Mouse (Mus musculus): ENCODE measurements around the gene Gpr132. TPM values are rescaled to one million over a fixed set of nuclear protein-coding genes. Genes with fewer than 3 reads are reported as not detected.
"Not testable (repeated sequence)": the region's sequence is repeated elsewhere in the genome, so short reads cannot be mapped to it uniquely, and the experiment has no call there.

Gpr132 gene
- polyA plus RNA-seq, 1 experiment from 2014 or later: 0.22 TPM

GRCm38 (mm10) chr12:112821974-112822373 is 46.1 kb downstream of the Gpr132 start:
- 76% methylated on average over 4 of the region's 4 CpGs for WGBS

GRCm38 (mm10) chr12:112821216-112821615 is 46.8 kb downstream of the Gpr132 start:
- peaks cover 21% of the 10 kb centered on the region for H3K36me3 ChIP-seq (ENCODE audit: control insufficient read depth, insufficient read depth, low read length)
- ATAC-seq (ENCODE audit: insufficient read depth, low FRiP score): no peak
- no peak overlapping the region for H3K4me2 ChIP-seq (ENCODE audit: low read depth, low read length)
- 74% methylated on average over 1 of the region's 1 CpGs for WGBS
- H3K27me3 ChIP-seq (ENCODE audit: control insufficient read depth, insufficient read depth, low read length): no peaks in the 10 kb centered on the region
- H3K9me3 ChIP-seq (replicated peaks; ENCODE audit: control insufficient read depth, low read length): no peaks in the 10 kb centered on the region
- no peak overlapping the region; the same call in 1 of the 2 replicates for H3K27ac ChIP-seq (ENCODE audit: low read length)
- no peak overlapping the region for H3K4me3 ChIP-seq (replicated peaks; ENCODE audit: low read length)
- peaks cover 28% of the 10 kb centered on the region for H3K4me1 ChIP-seq (ENCODE audit: control insufficient read depth, insufficient read depth, low read length)
- H3K9ac ChIP-seq (ENCODE audit: low read length): no peak overlapping the region

More at GRCm38 (mm10) chr12:112821974-112822373, 46.1 kb downstream of the Gpr132 start:
- no peak overlapping the region for H3K9ac ChIP-seq (ENCODE audit: low read length)
- H3K4me1 ChIP-seq (ENCODE audit: control insufficient read depth, insufficient read depth, low read length): peaks cover 32% of the 10 kb centered on the region
- H3K9me3 ChIP-seq (replicated peaks; ENCODE audit: control insufficient read depth, low read length): no peaks in the 10 kb centered on the region
- no peak overlapping the region for H3K4me3 ChIP-seq (replicated peaks; ENCODE audit: low read length)
- peak overlapping the region; percentile 53 for H3K27ac ChIP-seq (ENCODE audit: low read length)
- no peaks in the 10 kb centered on the region for H3K27me3 ChIP-seq (ENCODE audit: control insufficient read depth, insufficient read depth, low read length)
- H3K36me3 ChIP-seq (ENCODE audit: control insufficient read depth, insufficient read depth, low read length): peaks cover 21% of the 10 kb centered on the region
- ATAC-seq (ENCODE audit: insufficient read depth, low FRiP score): no peak
- no peak overlapping the region for H3K4me2 ChIP-seq (ENCODE audit: low read depth, low read length)

GRCm38 (mm10) chr12:112820401-112820999 is 47.5 kb downstream of the Gpr132 start:
- no peak overlapping the region for H3K27ac ChIP-seq (ENCODE audit: low read length)
- H3K4me1 ChIP-seq (ENCODE audit: control insufficient read depth, insufficient read depth, low read length): peaks cover 25% of the 10 kb centered on the region
- H3K27me3 ChIP-seq (ENCODE audit: control insufficient read depth, insufficient read depth, low read length): no peaks in the 10 kb centered on the region
- WGBS: 74% methylated on average over 12 of the region's 12 CpGs
- H3K36me3 ChIP-seq (ENCODE audit: control insufficient read depth, insufficient read depth, low read length): peaks cover 21% of the 10 kb centered on the region
- no peak overlapping the region for H3K4me3 ChIP-seq (replicated peaks; ENCODE audit: low read length)
- no peak for ATAC-seq (ENCODE audit: insufficient read depth, low FRiP score)
- H3K9ac ChIP-seq (ENCODE audit: low read length): no peak overlapping the region
- H3K4me2 ChIP-seq (ENCODE audit: low read depth, low read length): no peak overlapping the region
- no peaks in the 10 kb centered on the region for H3K9me3 ChIP-seq (replicated peaks; ENCODE audit: control insufficient read depth, low read length)

- 86% methylated on average over 8 of the region's 8 CpGs for WGBS
- Histone ChIP-seq H3K9me3 (replicated peaks; ENCODE audit: control insufficient read depth, low read length) (no peaks in the 10 kb centered on the region), H3K27me3 (ENCODE audit: control insufficient read depth, insufficient read depth, low read length) (no peaks in the 10 kb centered on the region), H3K4me2 (ENCODE audit: low read depth, low read length) (no peak overlapping the region), H3K4me1 (ENCODE audit: control insufficient read depth, insufficient read depth, low read length) (peaks cover 16% of the 10 kb centered on the region), H3K27ac (ENCODE audit: low read length) (no peak overlapping the region), H3K36me3 (ENCODE audit: control insufficient read depth, insufficient read depth, low read length) (peaks cover 21% of the 10 kb centered on the region), H3K9ac (ENCODE audit: low read length) (no peak overlapping the region), H3K4me3 (replicated peaks; ENCODE audit: low read length) (no peak overlapping the region)
- ATAC-seq (ENCODE audit: insufficient read depth, low FRiP score): no peak
Measured at GRCm38 (mm10) chr12:112819057-112819662, 48.9 kb downstream of the Gpr132 start.

- 83% methylated on average over 7 of the region's 7 CpGs for WGBS
- not testable (repeated sequence) for H3K9me3 ChIP-seq (replicated peaks; ENCODE audit: control insufficient read depth, low read length); H3K27me3 ChIP-seq (ENCODE audit: control insufficient read depth, insufficient read depth, low read length); H3K4me2 ChIP-seq (ENCODE audit: low read depth, low read length); H3K4me3 ChIP-seq (replicated peaks; ENCODE audit: low read length); H3K9ac ChIP-seq (ENCODE audit: low read length); ATAC-seq (ENCODE audit: insufficient read depth, low FRiP score); H3K4me1 ChIP-seq (ENCODE audit: control insufficient read depth, insufficient read depth, low read length); H3K27ac ChIP-seq (ENCODE audit: low read length)
- H3K36me3 ChIP-seq (ENCODE audit: control insufficient read depth, insufficient read depth, low read length): peaks cover 21% of the 10 kb centered on the region
Measured at GRCm38 (mm10) chr12:112816866-112817265, 51.2 kb downstream of the Gpr132 start.

- Histone ChIP-seq H3K36me3 (ENCODE audit: control insufficient read depth, insufficient read depth, low read length) (peaks cover 18% of the 10 kb centered on the region), H3K9me3 (replicated peaks; ENCODE audit: control insufficient read depth, low read length) (no peaks in the 10 kb centered on the region), H3K4me1 (ENCODE audit: control insufficient read depth, insufficient read depth, low read length) (no peaks in the 10 kb centered on the region), H3K4me3 (replicated peaks; ENCODE audit: low read length) (no peak overlapping the region), H3K27me3 (ENCODE audit: control insufficient read depth, insufficient read depth, low read length) (no peaks in the 10 kb centered on the region), H3K9ac (ENCODE audit: low read length) (no peak overlapping the region), H3K4me2 (ENCODE audit: low read depth, low read length) (no peak overlapping the region), H3K27ac (ENCODE audit: low read length) (no peak overlapping the region; the same call in 1 of the 2 replicates)
- no peak for ATAC-seq (ENCODE audit: insufficient read depth, low FRiP score)
- 49% methylated on average over 4 of the region's 4 CpGs for WGBS
Measured at GRCm38 (mm10) chr12:112816294-112816693, 51.7 kb downstream of the Gpr132 start.

GRCm38 (mm10) chr12:112814682-112815470 is 53.2 kb downstream of the Gpr132 start:
- ATAC-seq (ENCODE audit: insufficient read depth, low FRiP score): no peak
- 68% methylated on average over 14 of the region's 14 CpGs for WGBS
- Histone ChIP-seq H3K27me3 (ENCODE audit: control insufficient read depth, insufficient read depth, low read length) (no peaks in the 10 kb centered on the region), H3K4me1 (ENCODE audit: control insufficient read depth, insufficient read depth, low read length) (peaks cover 3% of the 10 kb centered on the region; the same call in 1 of the 2 replicates), H3K9me3 (replicated peaks; ENCODE audit: control insufficient read depth, low read length) (no peaks in the 10 kb centered on the region), H3K4me2 (ENCODE audit: low read depth, low read length) (no peak overlapping the region), H3K4me3 (replicated peaks; ENCODE audit: low read length) (no peak overlapping the region), H3K27ac (ENCODE audit: low read length) (peak overlapping the region; percentile 66), H3K9ac (ENCODE audit: low read length) (peak overlapping the region; percentile 27; the same call in 1 of the 2 replicates), H3K36me3 (ENCODE audit: control insufficient read depth, insufficient read depth, low read length) (peaks cover 11% of the 10 kb centered on the region)

DNA sequence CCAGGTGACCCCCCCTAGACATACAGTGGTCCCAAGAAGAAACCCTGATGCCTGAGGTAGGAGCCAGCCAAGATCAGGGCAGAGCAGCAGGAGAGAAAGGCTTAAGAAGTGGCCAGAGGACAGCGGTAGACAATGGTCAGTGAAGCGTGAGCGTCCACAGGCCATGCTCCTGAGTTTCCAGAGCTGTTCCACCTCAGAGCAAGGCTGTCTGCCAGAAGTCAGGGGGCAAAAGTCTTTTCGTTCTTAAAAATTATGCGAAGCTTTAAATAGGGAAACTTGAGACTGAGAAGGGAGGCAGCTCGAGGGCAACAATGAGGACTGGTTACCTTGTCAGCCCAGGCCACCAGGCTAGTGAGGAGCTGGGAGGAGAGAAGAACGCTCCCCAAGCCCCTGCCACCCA is 54.7 kb downstream of the Gpr132 start:
- H3K4me1 ChIP-seq (ENCODE audit: control insufficient read depth, insufficient read depth, low read length): peaks cover 13% of the 10 kb centered on the region
- H3K9me3 ChIP-seq (replicated peaks; ENCODE audit: control insufficient read depth, low read length): no peaks in the 10 kb centered on the region
- no peak overlapping the region for H3K9ac ChIP-seq (ENCODE audit: low read length)
- ATAC-seq (ENCODE audit: insufficient read depth, low FRiP score): no peak
- peaks cover 6% of the 10 kb centered on the region; the same call in 1 of the 2 replicates for H3K36me3 ChIP-seq (ENCODE audit: control insufficient read depth, insufficient read depth, low read length)
- no peaks in the 10 kb centered on the region for H3K27me3 ChIP-seq (ENCODE audit: control insufficient read depth, insufficient read depth, low read length)
- H3K4me3 ChIP-seq (replicated peaks; ENCODE audit: low read length): no peak overlapping the region
- WGBS: 91% methylated on average over 7 of the region's 7 CpGs
- H3K4me2 ChIP-seq (ENCODE audit: low read depth, low read length): no peak overlapping the region
- no peak overlapping the region for H3K27ac ChIP-seq (ENCODE audit: low read length)

Measured in stomach, embryonic 16.5 days (tissue).